Mouse (Mus musculus) MEL (cell line): Measurements from ENCODE around the gene Nmrk2. TPM values are rescaled to one million over a fixed set of nuclear protein-coding genes. Genes with fewer than 3 reads are reported as not detected.

ENCODE experiments used
- DNase-seq: peaks from one replicate; pipeline ENCODE4 v3.0.0; 2011; ENCODE audit warnings: low read depth, low spot score
- H3K27ac ChIP-seq: 2 replicates; pipeline ENCODE4 v1.5.1; 2012; ENCODE audit warnings: low read depth, mild to moderate bottlenecking, control low read depth, low read length, moderate library complexity; ENCODE audit not compliant: control insufficient read depth
- H3K27me3 ChIP-seq, 2 experiments: fragments of 150-350 bp in 1 of 2; sonication (generic) in 1 of 2; 2 replicates each; pipeline ENCODE4 v1.6.1; 2012; ENCODE audit warnings: low read length in 2 of 2, mild to moderate bottlenecking in 2 of 2, improper control_type of control experiment in 1 of 2, moderate library complexity in 1 of 2; ENCODE audit not compliant: insufficient read depth in 2 of 2, control insufficient read depth in 1 of 2
- H3K36me3 ChIP-seq, 2 experiments: 2 replicates each; pipeline ENCODE4 v1.6.1; 2012 to 2014; ENCODE audit warnings: low read length in 2 of 2, improper control_type of control experiment in 1 of 2, inconsistent platforms in 1 of 2, mild to moderate bottlenecking in 1 of 2; ENCODE audit not compliant: insufficient read depth in 2 of 2, control insufficient read depth in 1 of 2
- H3K4me1 ChIP-seq, 2 experiments: fragments of 150-350 bp in 1 of 2; sonication (generic) in 1 of 2; 2 replicates each; pipeline ENCODE4 v1.6.1; 2012; ENCODE audit warnings: low read length in 2 of 2, improper control_type of control experiment in 1 of 2, mild to moderate bottlenecking in 1 of 2; ENCODE audit not compliant: insufficient read depth in 2 of 2, control insufficient read depth in 1 of 2
- H3K4me3 ChIP-seq, 2 experiments: fragments of 150-350 bp in 1 of 2; sonication (generic) in 1 of 2; 2 replicates each; pipeline ENCODE4 v1.5.1; 2012; ENCODE audit warnings: low read depth in 2 of 2, low read length in 2 of 2, mild to moderate bottlenecking in 2 of 2, moderate library complexity in 2 of 2, control low read depth in 1 of 2, improper control_type of control experiment in 1 of 2; ENCODE audit not compliant: control insufficient read depth in 1 of 2, insufficient read depth in 1 of 2
- H3K79me2 ChIP-seq: 2 replicates; pipeline ENCODE4 v1.6.1; 2012; ENCODE audit warnings: mild to moderate bottlenecking, low read length, moderate library complexity; ENCODE audit not compliant: control insufficient read depth, poor library complexity, insufficient read depth
- H3K9ac ChIP-seq: 2 replicates; pipeline ENCODE4 v1.6.1; 2012; ENCODE audit warnings: low read depth, mild to moderate bottlenecking, control low read depth, low read length, moderate library complexity; ENCODE audit not compliant: control insufficient read depth, poor library complexity, severe bottlenecking
- H3K9me3 ChIP-seq: fragments of 150-350 bp; sonication (generic); replicated peaks from 2 replicates; pipeline ENCODE4 v1.6.1; 2012; ENCODE audit warnings: mild to moderate bottlenecking, low read length, improper control_type of control experiment, moderate library complexity; ENCODE audit not compliant: insufficient read depth
- CHD1 ChIP-seq: IDR thresholded peaks from 2 replicates; pipeline ENCODE4 v1.6.1; 2012; ENCODE audit warnings: low read depth, mild to moderate bottlenecking, inconsistent platforms, low read length, improper control_type of control experiment
- CTCF ChIP-seq, 3 experiments: IDR thresholded peaks in 2 of 3; conservative IDR thresholded peaks in 1 of 3; 2 replicates each; pipeline ENCODE4 v1.5.1; 2011 to 2012; ENCODE audit warnings: low read length in 3 of 3, low read depth in 2 of 3, mild to moderate bottlenecking in 2 of 3, improper control_type of control experiment in 1 of 3, inconsistent platforms in 1 of 3, mixed read lengths in 1 of 3, moderate library complexity in 1 of 3; ENCODE audit not compliant: control insufficient read depth in 1 of 3, insufficient read depth in 1 of 3, poor library complexity in 1 of 3, severe bottlenecking in 1 of 3
- E2F4 ChIP-seq: IDR thresholded peaks from 2 replicates; pipeline ENCODE4 v1.6.1; 2011; ENCODE audit warnings: low read depth, low read length, improper control_type of control experiment, borderline replicate concordance
- ELF1 ChIP-seq: IDR thresholded peaks from 2 replicates; pipeline ENCODE4 v1.6.1; 2014; ENCODE audit warnings: low read depth, mild to moderate bottlenecking, inconsistent platforms, low read length, improper control_type of control experiment, moderate library complexity
- GABPA ChIP-seq: IDR thresholded peaks from 2 replicates; pipeline ENCODE4 v1.6.1; 2012; ENCODE audit warnings: low read depth, mild to moderate bottlenecking, inconsistent platforms, low read length, improper control_type of control experiment, moderate library complexity
- GATA1 ChIP-seq: IDR thresholded peaks from 2 replicates; pipeline ENCODE4 v1.6.1; 2011; ENCODE audit warnings: low read depth, low read length, improper control_type of control experiment
- JUND ChIP-seq: IDR thresholded peaks from 2 replicates; pipeline ENCODE4 v1.6.1; 2011; ENCODE audit warnings: low read depth, mild to moderate bottlenecking, improper control_type of control experiment, low read length
- KAT2A ChIP-seq: conservative IDR thresholded peaks from 2 replicates; pipeline ENCODE4 v1.6.1; 2012; ENCODE audit warnings: low read depth, low read length, improper control_type of control experiment, inconsistent platforms
- MAFK ChIP-seq: IDR thresholded peaks from 2 replicates; pipeline ENCODE4 v1.6.1; 2011; ENCODE audit warnings: low read depth, mild to moderate bottlenecking, low read length, improper control_type of control experiment, borderline replicate concordance
- MAX ChIP-seq: IDR thresholded peaks from 2 replicates; pipeline ENCODE4 v1.6.1; 2011; ENCODE audit warnings: low read length, improper control_type of control experiment
- MAZ ChIP-seq: IDR thresholded peaks from 2 replicates; pipeline ENCODE4 v1.6.1; 2012; ENCODE audit warnings: low read depth, mild to moderate bottlenecking, inconsistent platforms, low read length, improper control_type of control experiment
- MEF2A ChIP-seq: IDR thresholded peaks from 2 replicates; pipeline ENCODE4 v1.6.1; 2014; ENCODE audit warnings: low read depth, mild to moderate bottlenecking, inconsistent platforms, low read length, improper control_type of control experiment; ENCODE audit not compliant: poor library complexity, insufficient replicate concordance, severe bottlenecking; ENCODE audit errors: extremely low read depth
- MYC ChIP-seq: IDR thresholded peaks from 2 replicates; pipeline ENCODE4 v1.6.1; 2011; ENCODE audit warnings: low read depth, mild to moderate bottlenecking, low read length, improper control_type of control experiment, moderate library complexity
- NELFE ChIP-seq: IDR thresholded peaks from 2 replicates; pipeline ENCODE4 v1.6.1; 2011; ENCODE audit warnings: low read depth, low read length, improper control_type of control experiment
- NRF1 ChIP-seq: IDR thresholded peaks from 2 replicates; pipeline ENCODE4 v1.6.1; 2014; ENCODE audit warnings: low read depth, mild to moderate bottlenecking, inconsistent platforms, low read length, improper control_type of control experiment, moderate library complexity; ENCODE audit not compliant: poor library complexity, insufficient read depth, severe bottlenecking
- POLR2A ChIP-seq, 2 experiments: IDR thresholded peaks; 2 replicates each; pipeline ENCODE4 v1.6.1; 2011 to 2012; ENCODE audit warnings: low read length in 2 of 2, mild to moderate bottlenecking in 2 of 2, control low read depth in 1 of 2, improper control_type of control experiment in 1 of 2, low read depth in 1 of 2, moderate library complexity in 1 of 2; ENCODE audit not compliant: control insufficient read depth in 1 of 2, insufficient read depth in 1 of 2, poor library complexity in 1 of 2
- POLR2AphosphoS2 ChIP-seq: IDR thresholded peaks from 2 replicates; pipeline ENCODE4 v1.6.1; 2011; ENCODE audit warnings: low read length, improper control_type of control experiment
- POLR2AphosphoS5 ChIP-seq: IDR thresholded peaks from 2 replicates; pipeline ENCODE4 v1.6.1; 2012; ENCODE audit warnings: low read depth, borderline replicate concordance, mild to moderate bottlenecking, inconsistent platforms, low read length, moderate library complexity, mixed read lengths
- RAD21 ChIP-seq: IDR thresholded peaks from 2 replicates; pipeline ENCODE4 v1.6.1; 2011; ENCODE audit warnings: mild to moderate bottlenecking, low read depth, low read length, improper control_type of control experiment
- RCOR1 ChIP-seq: IDR thresholded peaks from 2 replicates; pipeline ENCODE4 v1.6.1; 2012; ENCODE audit warnings: low read depth, mild to moderate bottlenecking, inconsistent platforms, low read length, improper control_type of control experiment
- SIN3A ChIP-seq: IDR thresholded peaks from 2 replicates; pipeline ENCODE4 v1.6.1; 2012; ENCODE audit warnings: low read length, improper control_type of control experiment, inconsistent platforms
- TBP ChIP-seq: IDR thresholded peaks from 2 replicates; pipeline ENCODE4 v1.8.0; 2011; ENCODE audit warnings: low read depth, low read length, improper control_type of control experiment
- TCF12 ChIP-seq: IDR thresholded peaks from 2 replicates; pipeline ENCODE4 v1.6.1; 2014; ENCODE audit warnings: low read depth, mild to moderate bottlenecking, inconsistent platforms, low read length, improper control_type of control experiment, moderate library complexity
- USF1 ChIP-seq: IDR thresholded peaks from 2 replicates; pipeline ENCODE4 v1.6.1; 2014; ENCODE audit warnings: low read depth, mild to moderate bottlenecking, inconsistent platforms, low read length, improper control_type of control experiment, moderate library complexity
- USF2 ChIP-seq, 2 experiments: IDR thresholded peaks; 2 replicates each; pipeline ENCODE4 v1.6.1; 2011 to 2012; ENCODE audit warnings: improper control_type of control experiment in 2 of 2, low read length in 2 of 2, borderline replicate concordance in 1 of 2, inconsistent platforms in 1 of 2, low read depth in 1 of 2, mild to moderate bottlenecking in 1 of 2; ENCODE audit not compliant: insufficient read depth in 1 of 2
- ZC3H11A ChIP-seq: IDR thresholded peaks from 2 replicates; pipeline ENCODE4 v1.6.1; 2012; ENCODE audit warnings: low read depth, mild to moderate bottlenecking, inconsistent platforms, low read length, improper control_type of control experiment
- ZMIZ1 ChIP-seq: IDR thresholded peaks from 2 replicates; pipeline ENCODE4 v1.6.1; 2012; ENCODE audit warnings: low read depth, mild to moderate bottlenecking, inconsistent platforms, low read length, improper control_type of control experiment, moderate library complexity
- ZNF384 ChIP-seq: IDR thresholded peaks from 2 replicates; pipeline ENCODE4 v1.6.1; 2012; ENCODE audit warnings: low read depth, mild to moderate bottlenecking, inconsistent platforms, low read length, improper control_type of control experiment
- polyA plus RNA-seq, 2 experiments: library from polyadenylated mRNA; stranded (reverse) in 1 of 2; unstranded in 1 of 2; fragments of >175 nt in 1 of 2; fragments of >200 nt in 1 of 2; gene quantifications; 2 replicates each; pipeline versions ENCODE4 v1.2.1 to v1.2.4; 2012; ENCODE audit warnings: low replicate concordance in 2 of 2, low read depth in 1 of 2; ENCODE audit not compliant: insufficient read length in 2 of 2, insufficient read depth in 1 of 2, missing spikeins in 1 of 2
- total RNA-seq: library from RNA; depleted of rRNA; stranded (reverse); fragments of 300-350 nt; gene quantifications from 2 replicates; pipeline ENCODE4 v1.2.3, GENCODE M21; 2012

Nmrk2 gene
- total and polyA plus RNA-seq, 3 experiments, result not detected

DNA sequence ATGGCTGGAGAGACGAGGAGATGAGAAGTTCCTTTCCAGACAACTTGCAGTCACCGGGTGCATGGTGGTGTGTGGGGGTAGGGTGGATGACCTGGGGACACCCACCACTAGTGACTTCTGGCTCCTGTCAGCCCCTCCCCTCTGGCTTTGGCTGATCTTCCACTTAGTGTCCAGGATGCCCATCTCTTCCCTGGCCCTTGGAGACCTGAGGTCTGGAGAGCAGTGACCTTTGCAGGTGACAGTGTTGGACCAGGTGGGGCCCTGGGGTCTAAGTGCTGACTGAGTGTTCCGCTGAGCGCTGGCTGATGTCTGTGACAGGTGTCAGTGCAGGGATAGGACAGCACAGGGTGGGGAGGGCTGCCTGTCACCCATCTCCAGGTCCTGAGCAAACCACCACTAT lies 6.6 kb downstream of the Nmrk2 start:
- Histone ChIP-seq H3K4me1 (peaks cover 0 to 12% of the 10 kb centered on the region in 2 experiments; a peak in 2 of 4 replicates), H3K9ac (no peak overlapping the region)

GRCm38 (mm10) chr10:81193991-81194774 lies 7.7 kb downstream of the Nmrk2 start:
- H3K9me3 ChIP-seq, result no peaks in the 10 kb centered on the region
- TF ChIP-seq POLR2AphosphoS2 (no peak), NRF1 (no peak), MYC (no peak), GABPA (no peak), TBP (no peak), ZMIZ1 (no peak), CHD1 (no peak), RCOR1 (no peak), USF1 (no peak), MEF2A (no peak), ZC3H11A (no peak), MAZ (no peak), MAFK (no peak), E2F4 (no peak), USF2 (IDR thresholded peaks at IDR 0.05; ENCODE audit: borderline replicate concordance in 1 of 2, insufficient read depth in 1 of 2, low read depth in 1 of 2, low read length in 2 of 2) (no peak), GATA1 (no peak), KAT2A (no peak), POLR2A (IDR thresholded peaks at IDR 0.05; ENCODE audit: control insufficient read depth in 1 of 2, insufficient read depth in 1 of 2, low read depth in 1 of 2, low read length in 2 of 2, poor library complexity in 1 of 2) (no peak)
- H3K9ac ChIP-seq, result no peak overlapping the region
- no peak for DNase-seq
- no peaks in the 10 kb centered on the region for H3K36me3 ChIP-seq
- no peak overlapping the region for H3K27ac ChIP-seq
- no peak overlapping the region for H3K4me3 ChIP-seq
- H3K79me2 ChIP-seq, result peaks cover 3% of the 10 kb centered on the region; the same call in 1 of the 2 replicates
- H3K27me3 ChIP-seq, result no peaks in the 10 kb centered on the region
- H3K4me1 ChIP-seq, result peaks cover 0 to 14% of the 10 kb centered on the region in 2 experiments; a peak in 2 of 4 replicates

More for the DNA sequence above, 6.6 kb downstream of the Nmrk2 start:
- no peak for DNase-seq
- TF ChIP-seq E2F4 (no peak), GATA1 (no peak), RAD21 (no peak), POLR2AphosphoS5 (no peak), MAZ (no peak), MYC (no peak), JUND (no peak), TBP (no peak), ZNF384 (no peak), SIN3A (no peak), KAT2A (no peak), MEF2A (no peak), GABPA (no peak), NELFE (no peak), TCF12 (no peak), POLR2AphosphoS2 (no peak), MAX (no peak), CTCF (IDR thresholded peaks at IDR 0.05 in 2 of 3, conservative IDR thresholded peaks at IDR 0.05 in 1 of 3; ENCODE audit: control insufficient read depth in 1 of 3, insufficient read depth in 1 of 3, low read depth in 2 of 3, low read length in 3 of 3, poor library complexity in 1 of 3, severe bottlenecking in 1 of 3) (no peak), ZC3H11A (no peak), ELF1 (no peak)
- H3K36me3 ChIP-seq, result no peaks in the 10 kb centered on the region
- no peaks in the 10 kb centered on the region for H3K9me3 ChIP-seq
- peaks cover 3% of the 10 kb centered on the region; the same call in 1 of the 2 replicates for H3K79me2 ChIP-seq
- H3K27ac ChIP-seq, result no peak overlapping the region
- no peaks in the 10 kb centered on the region for H3K27me3 ChIP-seq
- no peak overlapping the region for H3K4me3 ChIP-seq
